Mouse (Mus musculus) inflammation-experienced regulatory T-cells, adult 16 weeks (primary cell): ENCODE results near the gene Ifi205. TPM values are rescaled to one million over a fixed set of nuclear protein-coding genes. Genes with fewer than 3 reads are reported as not detected.

ENCODE experiments used
- polyA plus RNA-seq: library from polyadenylated mRNA; unstranded; fragments of 100-300 nt; shearing (Covaris generic); gene quantifications from one replicate; pipeline ENCODE4 v1.2.1, GENCODE M21; 2017

The Ifi205 gene
- polyA plus RNA-seq: not detected

GRCm38 (mm10) chr1:174031698-174032097, at the start of gene Ifi205:
TSS of gene Ifi205 (minus strand) at chr1:174031810.

GRCm38 (mm10) chr1:174066305-174066704, 34.7 kb upstream of the Ifi205 start, which contains the start of gene Olfr430:
TSS of gene Olfr430 (plus strand) at chr1:174066605.

GRCm38 (mm10) chr1:174048893-174049292, 17.3 kb upstream of the Ifi205 start, which contains the start of gene Olfr432:
TSS of gene Olfr432 (plus strand) at chr1:174049205.

GRCm38 (mm10) chr1:174040523-174041177, 9.0 kb upstream of the Ifi205 start, which contains the start of gene Olfr433:
TSS of gene Olfr433 (plus strand) at chr1:174040705.

GRCm38 (mm10) chr1:173982694-173983305, 48.8 kb downstream of the Ifi205 start, which contains the start of gene Ifi202b:
TSS of gene Ifi202b (minus strand) at chr1:173982744.

Other genes starting within 250 kb of the Ifi205 start
- gene Ifi211, start 118.8 kb downstream of the Ifi205 start, polyA plus RNA-seq: 2.0 TPM
- 530 TPM for gene Mndal, start 89.3 kb downstream of the Ifi205 start, polyA plus RNA-seq
- 391 TPM for gene Ifi203, start 89.1 kb downstream of the Ifi205 start, polyA plus RNA-seq
- not detected for gene Ifi202b, start 49.1 kb downstream of the Ifi205 start, polyA plus RNA-seq
- not detected for gene Olfr433, start 8.9 kb upstream of the Ifi205 start, polyA plus RNA-seq
- gene Olfr432, start 17.4 kb upstream of the Ifi205 start, polyA plus RNA-seq: not detected
- gene Olfr430, start 34.8 kb upstream of the Ifi205 start, polyA plus RNA-seq: not detected
- gene Olfr429, start 52.5 kb upstream of the Ifi205 start, polyA plus RNA-seq: not detected
- gene Olfr427, start 65.1 kb upstream of the Ifi205 start, polyA plus RNA-seq: not detected
- gene Olfr231, start 89.4 kb upstream of the Ifi205 start, polyA plus RNA-seq: not detected
- not detected for gene Olfr424, start 99.7 kb upstream of the Ifi205 start, polyA plus RNA-seq
- not detected for gene Olfr420, start 123.8 kb upstream of the Ifi205 start, polyA plus RNA-seq
- 0.11 TPM for gene Spta1, start 141.0 kb upstream of the Ifi205 start, polyA plus RNA-seq
- gene Olfr419, start 220.3 kb upstream of the Ifi205 start, polyA plus RNA-seq: not detected